Mouse (Mus musculus) activated CD4-positive, CD25-positive, alpha-beta regulatory T cell, adult 4 months (primary cell): ENCODE results near the gene Rit1. TPM values are rescaled to one million over a fixed set of nuclear protein-coding genes. Genes with fewer than 3 reads are reported as not detected.
"Not testable (repeated sequence)": the region's sequence is repeated elsewhere in the genome, so short reads cannot be mapped to it uniquely, and the experiment has no call there.

Experiments used
- ATAC-seq: one replicate; pipeline ENCODE4 v1.8.0; 2017
- polyA plus RNA-seq, 2 experiments: library from polyadenylated mRNA; unstranded; fragments of 100-300 nt; shearing (Covaris generic); gene quantifications; one replicate each; pipeline ENCODE4 v1.2.1; 2017

The Rit1 gene
- polyA plus RNA-seq, 2 experiments from 2014 or later: 36.5 to 43.2 TPM

DNA sequence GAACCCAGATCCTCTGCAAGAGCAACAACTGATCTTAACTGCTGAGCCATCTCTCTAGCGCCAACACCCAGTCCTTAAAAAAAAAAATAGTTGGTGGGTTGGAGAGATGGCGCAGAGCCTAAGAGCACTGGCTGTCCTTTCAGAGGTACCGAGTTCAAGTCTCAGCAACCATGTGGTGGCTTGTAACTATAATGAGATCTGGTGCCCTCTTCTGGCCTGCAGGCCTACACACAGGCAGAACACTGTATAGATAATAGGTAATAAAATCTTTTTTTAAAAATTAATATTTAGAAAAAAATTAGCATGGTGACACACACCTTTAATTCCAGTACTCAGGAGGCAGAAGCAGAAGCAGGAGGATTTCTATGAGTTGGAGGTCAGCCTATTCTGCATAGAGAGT is 23.5 kb downstream of the Rit1 start:
- ATAC-seq: no peak

DNA sequence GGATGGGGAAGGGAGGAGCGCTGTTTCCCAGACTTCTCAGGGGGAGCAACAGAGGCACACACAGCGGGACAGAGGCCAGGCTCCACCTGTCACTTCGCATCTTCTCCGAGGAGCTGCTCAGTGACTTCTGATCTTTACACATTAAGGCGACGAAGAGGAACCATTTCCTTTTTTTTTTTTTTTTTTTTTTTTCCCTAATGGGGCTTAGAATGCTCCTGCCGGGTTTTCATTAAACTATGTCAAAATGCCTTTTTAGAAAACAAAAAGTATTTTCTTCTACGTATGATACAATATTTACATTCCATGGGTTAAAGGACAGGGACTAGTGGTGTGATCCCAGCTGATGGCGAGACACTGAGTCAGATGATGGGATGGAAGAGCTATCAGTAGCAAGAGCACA is 28.9 kb downstream of the Rit1 start:
- no peak for ATAC-seq

DNA sequence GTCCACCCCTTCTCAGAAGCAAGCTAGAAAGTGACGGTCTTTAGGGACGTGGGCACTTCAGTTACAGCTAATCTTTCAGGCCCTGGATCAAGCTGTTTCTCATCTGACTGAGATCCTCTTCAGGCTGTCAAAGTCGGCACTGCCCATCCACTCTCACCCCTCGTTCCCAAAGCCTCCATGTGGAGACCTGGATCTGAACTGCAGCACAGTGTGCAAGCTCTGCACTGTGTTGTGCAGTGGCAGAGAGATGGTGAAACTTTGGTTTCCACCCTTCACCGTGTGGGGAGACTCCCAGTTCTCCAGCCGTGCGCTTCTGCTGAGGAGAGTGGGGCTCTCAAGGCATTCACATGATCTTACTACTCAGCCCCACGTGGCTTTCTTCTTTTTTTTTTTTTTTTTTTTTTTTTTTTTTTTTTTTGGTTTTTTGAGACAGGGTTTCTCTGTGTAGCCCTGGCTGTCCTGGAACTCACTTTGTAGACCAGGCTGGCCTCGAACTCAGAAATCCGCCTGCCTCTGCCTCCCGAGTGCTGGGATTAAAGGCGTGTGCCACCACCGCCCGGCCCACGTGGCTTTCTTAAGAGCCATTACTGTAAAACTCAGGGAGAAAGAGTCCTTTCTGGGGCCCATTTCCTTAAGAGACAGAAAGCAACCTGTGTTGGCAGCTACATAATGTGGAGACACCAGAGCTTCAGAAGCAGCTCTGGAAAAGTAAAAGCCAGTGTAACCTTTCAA is 29.7 kb downstream of the Rit1 start:
- no peak for ATAC-seq

DNA sequence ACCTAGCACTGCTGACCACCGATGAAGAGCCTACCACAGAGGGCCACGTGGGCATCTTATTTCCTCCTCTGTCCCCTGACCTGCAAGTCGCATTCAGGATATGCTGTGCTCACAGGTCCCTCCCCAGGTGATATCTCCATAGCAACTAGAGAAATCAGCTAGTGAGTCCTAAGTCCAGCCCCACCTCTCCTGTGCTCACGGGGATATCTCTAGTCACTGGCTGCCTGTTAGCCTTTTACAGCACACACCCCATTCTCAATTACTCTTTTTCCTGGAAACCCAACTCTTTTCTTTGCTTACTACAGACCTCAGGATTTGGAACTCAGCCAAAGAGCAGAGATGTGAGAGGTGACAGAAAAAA is 30.2 kb downstream of the Rit1 start:
- ATAC-seq: no peak

DNA sequence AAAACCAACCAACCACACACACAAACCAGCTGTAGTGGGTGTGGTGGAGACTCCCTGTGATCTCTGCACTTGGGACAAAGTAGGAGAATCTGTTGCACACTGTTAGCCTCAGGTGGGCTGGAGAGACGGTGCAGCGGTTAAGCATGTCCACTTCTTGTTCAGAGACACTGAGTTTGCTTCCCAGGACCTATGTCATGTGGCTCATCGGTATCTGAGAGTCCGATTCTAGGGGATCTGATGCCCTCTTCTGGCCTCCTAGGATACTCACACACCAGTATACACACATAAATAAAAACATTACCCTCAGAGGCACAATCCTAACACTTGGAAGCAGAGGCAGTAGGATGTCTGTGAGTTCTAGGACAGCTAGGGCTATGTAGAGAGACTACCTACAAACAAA is 37.6 kb downstream of the Rit1 start:
- no peak for ATAC-seq

DNA sequence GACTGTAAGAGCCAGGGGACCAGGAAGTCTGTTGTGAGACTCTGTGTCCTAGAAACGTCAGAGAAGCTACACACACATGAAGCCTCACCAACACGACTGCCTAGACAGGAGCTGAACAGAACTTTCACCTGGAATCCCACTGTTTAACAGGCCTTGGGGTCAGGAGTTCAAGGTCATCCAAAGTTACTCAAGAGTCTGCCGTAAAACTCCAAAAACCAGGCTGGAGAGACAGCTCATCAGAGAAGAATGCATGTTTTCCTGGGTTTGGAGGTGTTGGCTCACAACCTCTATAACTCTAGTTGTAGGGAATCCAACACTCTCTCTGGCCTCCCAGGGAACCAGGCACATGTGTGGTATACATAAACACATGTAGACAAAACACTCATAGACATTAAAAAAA is 38.9 kb downstream of the Rit1 start:
- ATAC-seq: no peak

DNA sequence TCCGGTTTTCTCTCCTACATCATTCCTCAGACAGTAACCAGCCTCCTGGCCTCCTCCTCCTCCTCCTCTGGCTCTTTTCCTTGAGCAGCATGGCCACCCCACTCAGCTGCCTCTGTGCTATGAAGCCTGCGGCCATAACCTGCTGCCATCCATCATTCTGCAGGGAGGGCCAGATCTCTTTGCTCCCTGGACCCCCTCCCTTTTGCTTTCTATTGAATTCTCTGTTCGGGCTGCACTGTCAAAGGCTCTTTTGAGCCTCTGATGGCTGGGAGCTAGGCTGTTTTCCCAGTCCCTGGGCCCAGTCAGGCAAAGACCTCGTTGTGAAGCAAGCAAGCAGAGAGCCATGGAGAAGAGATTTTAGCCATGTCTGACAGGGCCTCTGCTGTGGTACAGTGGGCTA is 39.6 kb downstream of the Rit1 start:
- ATAC-seq: no peak

DNA sequence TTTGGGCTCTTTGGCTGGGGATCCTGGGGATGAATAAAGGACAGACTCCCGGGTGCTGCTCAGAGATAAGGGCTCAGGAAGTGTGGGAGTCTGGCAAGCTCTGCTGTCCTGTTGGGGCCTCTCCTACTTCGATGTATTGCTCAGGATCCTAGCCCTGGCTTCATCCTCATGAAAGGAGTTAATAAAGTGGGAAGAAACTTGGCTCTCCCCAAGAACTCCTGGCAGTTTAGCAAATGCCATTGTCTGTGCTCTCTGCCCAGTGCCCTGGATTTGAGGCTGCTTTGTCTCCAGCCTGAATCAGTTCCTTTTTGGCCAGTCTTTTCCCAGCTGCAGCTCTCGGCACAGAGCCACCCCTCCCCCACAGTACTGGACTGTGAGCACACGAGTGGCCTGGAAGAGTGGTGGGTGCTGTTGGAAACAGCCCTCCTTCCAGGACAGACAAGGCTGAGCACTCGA is 41.4 kb downstream of the Rit1 start:
- no peak for ATAC-seq

DNA sequence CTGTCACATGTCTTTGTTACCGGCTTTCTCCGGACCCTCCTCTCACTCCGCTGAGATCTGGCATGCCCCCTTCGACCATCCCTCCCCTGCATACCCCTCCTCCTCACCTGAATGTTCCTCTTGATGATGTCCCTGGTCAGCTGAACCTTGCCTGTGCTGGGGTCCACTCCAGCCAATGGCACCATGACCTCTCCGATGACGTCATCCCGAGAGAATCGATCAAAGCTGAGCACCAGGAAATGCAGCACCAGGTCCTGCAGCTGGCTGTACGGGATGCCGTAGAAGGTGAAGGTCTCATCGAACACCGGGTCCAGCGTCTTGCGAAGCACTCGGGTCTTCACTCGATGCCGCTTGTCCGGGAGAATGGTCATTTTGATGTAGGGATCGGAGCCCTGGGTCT is 45.0 kb downstream of the Rit1 start:
- no peak for ATAC-seq

DNA sequence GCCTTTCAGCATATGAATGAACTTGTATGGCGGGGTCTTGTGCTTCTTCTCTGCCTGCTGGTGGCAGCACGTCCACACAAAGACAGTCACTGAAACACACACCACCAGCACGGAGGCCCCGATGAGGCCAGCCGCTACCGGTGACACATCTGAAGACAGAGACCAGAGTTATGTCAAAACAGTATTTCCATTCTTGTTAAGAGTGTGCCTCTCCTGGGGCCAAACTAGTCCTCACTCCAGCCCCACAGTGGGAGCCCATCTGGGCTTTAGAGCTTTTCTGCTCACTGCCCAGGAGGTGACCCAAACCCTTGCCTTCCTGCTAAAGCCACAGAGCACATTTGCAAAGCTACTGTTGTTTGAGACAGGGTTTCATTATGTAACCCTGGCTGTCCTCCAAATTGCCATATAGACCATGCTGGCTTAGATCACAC is 45.8 kb downstream of the Rit1 start:
- ATAC-seq: no peak

DNA sequence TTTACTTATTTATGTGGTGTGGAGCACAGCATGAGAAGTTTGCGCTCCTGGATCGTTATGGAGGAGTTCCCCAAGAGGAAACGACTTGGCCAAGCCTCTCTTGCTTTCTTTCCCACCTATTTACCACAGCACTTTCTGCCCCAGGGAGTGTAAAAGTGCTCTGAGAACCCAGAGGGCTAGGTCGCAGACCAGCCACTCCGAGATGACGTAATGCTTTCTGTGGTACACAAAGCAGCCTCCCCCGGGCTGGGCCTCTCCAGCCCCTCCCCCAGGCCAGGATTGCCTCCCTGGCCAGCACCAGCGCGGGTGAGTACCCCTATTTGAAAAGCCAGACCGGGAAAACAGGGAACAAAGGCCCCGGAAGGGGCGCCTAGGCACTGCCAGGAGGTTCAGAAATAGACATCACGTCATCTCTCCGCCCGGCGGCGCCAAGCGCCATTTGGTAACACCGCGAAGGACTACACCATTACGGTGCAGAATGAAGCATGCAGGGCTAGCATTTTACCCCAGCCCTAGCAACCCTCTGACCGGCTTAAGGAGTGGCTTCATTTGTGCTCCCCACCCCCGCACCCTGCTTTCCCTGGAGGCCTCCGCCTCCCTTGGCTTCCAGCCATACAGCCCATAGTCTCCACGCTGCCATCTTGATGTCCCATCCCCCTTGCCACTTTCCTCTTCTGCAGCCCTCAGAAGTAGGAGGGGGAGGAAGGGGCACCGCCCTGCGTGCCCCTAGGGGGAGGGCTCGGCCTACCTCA is 54.7 kb downstream of the Rit1 start:
- peak; percentile 53 for ATAC-seq

DNA sequence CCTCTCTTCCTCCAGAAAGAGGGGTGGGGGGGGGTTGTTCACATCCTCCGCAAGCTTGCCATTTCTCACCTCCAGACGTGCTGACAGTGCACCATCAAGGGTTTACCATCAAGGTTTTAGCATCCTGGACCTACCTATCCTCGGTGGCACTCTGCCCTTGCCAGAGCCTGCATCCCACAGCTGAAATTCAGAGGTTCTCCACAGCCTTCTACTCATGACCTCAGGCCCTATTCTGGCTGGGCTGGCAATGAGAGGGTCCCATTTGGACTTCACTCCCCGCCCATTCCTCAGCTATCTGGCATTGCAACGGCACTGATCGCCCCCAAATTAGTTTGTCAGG is 55.3 kb downstream of the Rit1 start:
- not testable (repeated sequence) for ATAC-seq

DNA sequence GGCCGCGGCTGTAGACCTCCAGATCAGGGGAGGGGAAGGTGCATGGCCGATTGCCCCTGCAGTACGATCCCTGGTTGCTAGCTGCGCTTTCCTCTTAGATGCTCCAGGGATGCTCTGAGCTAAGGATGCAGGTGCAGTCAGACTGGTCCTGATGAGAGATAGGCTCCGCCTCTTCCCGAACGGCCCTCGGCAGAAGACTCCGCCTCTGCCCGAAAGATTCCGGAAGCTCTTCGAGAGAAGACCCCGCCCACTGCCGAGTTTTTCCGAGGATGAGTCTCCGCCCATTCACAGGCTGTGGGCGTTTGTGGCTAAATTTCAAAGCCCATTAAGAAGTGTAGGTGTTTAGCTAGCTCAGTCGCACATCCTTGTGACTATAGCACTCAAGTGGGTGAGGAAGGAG is 55.8 kb downstream of the Rit1 start:
- ATAC-seq: peak; percentile 59

DNA sequence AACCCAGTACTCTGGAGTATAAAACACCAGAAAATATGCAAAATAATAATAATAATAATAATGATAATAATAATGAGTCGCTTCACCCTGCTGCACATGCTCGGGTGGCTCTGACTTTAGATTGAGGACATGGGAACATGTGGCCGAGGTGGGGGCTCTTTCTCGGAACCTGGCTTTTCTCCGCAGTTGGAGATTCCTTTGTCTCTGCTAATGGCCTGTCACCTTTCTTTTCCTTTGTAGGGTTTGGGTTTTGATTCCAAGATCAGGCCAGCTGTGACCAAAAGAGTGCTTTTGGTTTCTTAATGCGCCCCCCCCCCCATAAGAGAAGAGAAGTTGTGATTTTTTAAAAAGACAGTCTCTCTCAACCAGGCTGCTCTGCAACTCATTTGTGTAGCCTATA is 56.5 kb downstream of the Rit1 start:
- not testable (repeated sequence) for ATAC-seq

DNA sequence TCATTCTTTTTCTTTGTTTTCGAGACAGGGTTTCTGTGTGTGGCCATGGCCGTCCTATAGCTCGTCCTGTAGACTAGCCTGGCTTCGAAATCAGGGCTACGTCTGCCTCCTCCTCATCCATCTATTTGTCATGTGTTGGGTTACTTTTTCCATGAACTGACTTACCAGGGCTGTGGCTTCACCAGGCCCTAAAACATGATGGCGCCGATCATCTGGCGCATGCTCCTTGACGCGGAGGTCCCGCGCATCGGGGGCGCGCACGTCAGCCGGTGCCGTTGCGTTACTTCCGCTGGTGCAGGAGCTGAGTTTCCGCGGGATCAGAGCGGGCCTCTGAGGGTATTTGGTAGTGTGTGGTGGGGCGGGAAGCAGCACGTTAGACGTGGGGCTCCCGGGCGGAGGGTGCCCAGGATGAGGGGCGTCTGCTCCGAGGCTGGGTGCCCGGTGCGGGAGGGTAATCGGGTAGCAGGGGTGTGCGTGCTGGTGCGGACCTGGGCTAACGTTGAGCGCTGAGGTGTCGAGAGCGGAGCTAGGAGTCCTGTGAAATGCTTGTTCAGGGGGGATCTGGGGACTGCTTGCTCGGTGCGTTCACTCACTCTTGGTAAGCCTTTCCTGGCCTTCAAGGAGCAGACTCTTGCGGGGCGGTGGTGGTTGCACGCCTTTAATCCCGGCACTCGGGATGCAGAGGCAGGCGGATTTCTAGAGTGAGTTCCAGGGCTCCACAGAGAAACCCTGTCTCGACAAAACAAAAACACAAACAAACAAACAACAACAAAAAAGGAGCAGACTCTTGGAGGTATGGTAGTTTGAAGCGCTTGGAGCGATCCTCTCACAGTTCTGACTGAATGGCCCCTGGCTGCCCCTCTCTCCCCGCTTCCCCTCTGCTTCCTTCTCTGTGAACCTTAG is 58.6 kb downstream of the Rit1 start, which contains the start of gene Syt11:
Gene Syt11, minus strand, starts transcription at position 226 of the 903 bp plus-strand sequence.
- peak; percentile 50 for ATAC-seq

Other genes starting within 250 kb of the Rit1 start
- 1 to 10 TPM; 4.6 to 6.4 TPM for gene Lmna, start 206.9 kb upstream of the Rit1 start, polyA plus RNA-seq
- gene Mex3a, start 184.4 kb upstream of the Rit1 start, polyA plus RNA-seq: under 1 TPM; 0.10 to 0.81 TPM
- not detected for gene Rab25, start 168.5 kb upstream of the Rit1 start, polyA plus RNA-seq
- 100 to 1,000 TPM; 132 to 197 TPM for gene Lamtor2, start 163.8 kb upstream of the Rit1 start, polyA plus RNA-seq
- 10 to 100 TPM; 10.9 to 14.0 TPM for gene Ubqln4, start 163.1 kb upstream of the Rit1 start, polyA plus RNA-seq
- 100 to 1,000 TPM; 163 to 193 TPM for gene Ssr2, start 141.0 kb upstream of the Rit1 start, polyA plus RNA-seq
- gene Arhgef2, start 110.9 kb upstream of the Rit1 start, polyA plus RNA-seq: 10 to 100 TPM; 45.7 to 54.0 TPM
- not detected for gene Rxfp4, start 63.7 kb upstream of the Rit1 start, polyA plus RNA-seq
- gene Khdc4, start 31.0 kb upstream of the Rit1 start, polyA plus RNA-seq: 10 to 100 TPM; 43.2 to 46.4 TPM
- gene Syt11, start 58.3 kb downstream of the Rit1 start, polyA plus RNA-seq: 100 to 1,000 TPM in 1 of 2 experiments, 10 to 100 TPM in 1; 95.9 to 102 TPM
- 10 to 100 TPM; 13.7 to 16.1 TPM for gene Gon4l, start 118.4 kb downstream of the Rit1 start, polyA plus RNA-seq
- 10 to 100 TPM; 23.7 to 30.8 TPM for gene Msto1, start 197.2 kb downstream of the Rit1 start, polyA plus RNA-seq
- gene Ash1l, start 233.8 kb downstream of the Rit1 start, polyA plus RNA-seq: 10 to 100 TPM; 32.0 to 37.4 TPM
- gene Dap3, start 234.3 kb downstream of the Rit1 start, polyA plus RNA-seq: 100 to 1,000 TPM; 122 to 130 TPM